In genomic region chr11:31694801-31695200, GRCm38 (mm10) we compare ENCODE assay signal across 9 mouse cellular contexts. TPM values are rescaled to one million over a fixed set of nuclear protein-coding genes. Genes with fewer than 3 reads are reported as not detected.
DNase-seq lines count a peak whose midpoint lies in the region; ATAC-seq and TF ChIP-seq lines count a peak whose summit lies in the region.
"Had no signal": no experiment of that assay in that cellular context is flagged by ENCODE, and none has a peak within 500 bp of the region (broad histone marks: within the 10 kb centered on the region; RNA-seq: fewer than 3 reads in every experiment).

No protein-coding gene starts in this region.

- peak; percentile 96 for ATAC-seq in forebrain, embryonic 16.5 days
- ATAC-seq in neural tube, embryonic 13.5 days (ENCODE audit: low read depth): peak; percentile 91
- no peak for ATAC-seq in CD4-positive, CD25-positive, alpha-beta regulatory T cell, adult 4 months
- ATAC-seq: liver, embryonic 12.5 days had no signal

- peaks cover 8% of the 10 kb centered on the region; the same call in 1 of the 2 replicates for H3K4me1 ChIP-seq in forebrain, embryonic 16.5 days (replicated peaks; ENCODE audit: control insufficient read depth, insufficient read depth, low read length)
- H3K4me1 ChIP-seq in neural tube, embryonic 13.5 days (replicated peaks): peaks cover 10% of the 10 kb centered on the region
- H3K4me1 ChIP-seq: heart, embryonic 15.5 days had no signal

- TF ChIP-seq POLR2A in brain, embryonic 14.5 days (IDR thresholded peaks at IDR 0.05; ENCODE audit: borderline replicate concordance, extremely low read depth, insufficient read depth, insufficient read length, poor library complexity, severe bottlenecking): no peak

- DNase-seq in brain, embryonic 14.5 days (ENCODE audit: low read depth): peak; percentile 94
- DNase-seq in layer of hippocampus, postnatal 10 days (ENCODE audit: low spot score in 2 of 2): peak; percentile 75 to 79
- no peak for DNase-seq in yolk sac, embryonic 10.5 days (ENCODE audit: low spot score)
- DNase-seq in urinary bladder, postnatal 4 days (ENCODE audit: low spot score in 2 of 2): no peak

- H3K27me3 ChIP-seq in forebrain, embryonic 16.5 days (replicated peaks; ENCODE audit: control insufficient read depth, insufficient read depth, low read length): no peaks in the 10 kb centered on the region
- no peaks in the 10 kb centered on the region for H3K27me3 ChIP-seq in neural tube, embryonic 13.5 days
- H3K27me3 ChIP-seq: heart, embryonic 15.5 days; liver, embryonic 12.5 days had no signal

- peak overlapping the region; percentile 90 for H3K27ac ChIP-seq in forebrain, embryonic 16.5 days (ENCODE audit: low read length)
- H3K27ac ChIP-seq in neural tube, embryonic 13.5 days (replicated peaks): peak overlapping the region; percentile 79
- H3K27ac ChIP-seq: heart, embryonic 15.5 days; liver, embryonic 12.5 days had no signal

- WGBS in forebrain, embryonic 16.5 days: 49% methylated on average over 4 of the region's 4 CpGs
- 71% methylated on average over 4 of the region's 4 CpGs for WGBS in neural tube, embryonic 13.5 days

- 0 out of 2 replicates have a peak overlapping the region, but pooled peaks have one; percentile 7 for H3K9ac ChIP-seq in forebrain, embryonic 16.5 days (replicated peaks; ENCODE audit: low read depth, low read length)
- H3K9ac ChIP-seq in neural tube, embryonic 13.5 days: no peak overlapping the region
- H3K9ac ChIP-seq: heart, embryonic 15.5 days; liver, embryonic 12.5 days had no signal

- H3K4me2 ChIP-seq in forebrain, embryonic 16.5 days (ENCODE audit: low read length): peak overlapping the region; percentile 23; the same call in 1 of the 2 replicates
- H3K4me2 ChIP-seq in neural tube, embryonic 13.5 days: no peak overlapping the region
- H3K4me2 ChIP-seq: heart, embryonic 15.5 days; liver, embryonic 12.5 days had no signal

- no peak overlapping the region for H3K4me3 ChIP-seq in forebrain, embryonic 16.5 days (replicated peaks; ENCODE audit: low read length)
- H3K4me3 ChIP-seq in neural tube, embryonic 13.5 days: no peak overlapping the region
- H3K4me3 ChIP-seq: heart, embryonic 15.5 days; liver, embryonic 12.5 days had no signal

- H3K36me3 ChIP-seq in forebrain, embryonic 16.5 days (ENCODE audit: control insufficient read depth, insufficient read depth): no peaks in the 10 kb centered on the region
- no peaks in the 10 kb centered on the region for H3K36me3 ChIP-seq in neural tube, embryonic 13.5 days
- H3K36me3 ChIP-seq: heart, embryonic 15.5 days; liver, embryonic 12.5 days had no signal

- no peaks in the 10 kb centered on the region for H3K9me3 ChIP-seq in forebrain, embryonic 16.5 days (ENCODE audit: control insufficient read depth, low read length)
- no peaks in the 10 kb centered on the region for H3K9me3 ChIP-seq in neural tube, embryonic 13.5 days
- H3K9me3 ChIP-seq: heart, embryonic 15.5 days had no signal

- TF ChIP-seq CTCF in brain, embryonic 14.5 days (IDR thresholded peaks at IDR 0.05; ENCODE audit: borderline replicate concordance, extremely low read depth, insufficient read depth, insufficient read length): no peak

RNA-seq across cellular contexts. Expression of gene Bod1, which starts 23.1 kb away (rescaled TPM):
- polyA plus RNA-seq in brain, embryonic 14.5 days (2012; rRNA removed): 194 and 228 TPM in 2 replicates
- 141 and 143 TPM in 2 replicates for polyA plus RNA-seq in forebrain, embryonic 16.5 days (2015; fragmentation: Nextera tagmentation; extraction: Ambion mirVana)
- 10 to 100 TPM; 85.7 to 92.4 TPM for total RNA-seq in layer of hippocampus, postnatal 10 days (2021)
- polyA plus RNA-seq in neural tube, embryonic 13.5 days (2015; fragmentation: Nextera tagmentation; extraction: Ambion mirVana): 137 and 146 TPM in 2 replicates
- polyA plus RNA-seq in CD4-positive, CD25-positive, alpha-beta regulatory T cell, adult 4 months (2017; shearing (Covaris generic)): 1 to 10 TPM; 7.6 to 8.2 TPM

Comparison
In these comparisons a context has a peak if more than half of its experiments do, and no peak if none do; other contexts are left out.
1. DNase-seq: peak in brain, embryonic 14.5 days (single experiment) and layer of hippocampus, postnatal 10 days (2 of 2); none in yolk sac, embryonic 10.5 days (single experiment) and urinary bladder, postnatal 4 days (0 of 2).
2. RNA of gene Bod1, which starts 23.1 kb away (polyA plus RNA-seq): 194 to 228 TPM in brain, embryonic 14.5 days, 137 to 146 TPM in neural tube, embryonic 13.5 days and 141 to 143 TPM in forebrain, embryonic 16.5 days; 7.6 to 8.2 TPM in CD4-positive, CD25-positive, alpha-beta regulatory T cell, adult 4 months; every median in the first group is over 10 times any median in the second.